Mouse (Mus musculus): ENCODE measurements around the gene Tekt3. TPM values are rescaled to one million over a fixed set of nuclear protein-coding genes. Genes with fewer than 3 reads are reported as not detected.

Tekt3 gene
- polyA plus RNA-seq, 1 experiment from 2014 or later: 0.79 TPM

DNA sequence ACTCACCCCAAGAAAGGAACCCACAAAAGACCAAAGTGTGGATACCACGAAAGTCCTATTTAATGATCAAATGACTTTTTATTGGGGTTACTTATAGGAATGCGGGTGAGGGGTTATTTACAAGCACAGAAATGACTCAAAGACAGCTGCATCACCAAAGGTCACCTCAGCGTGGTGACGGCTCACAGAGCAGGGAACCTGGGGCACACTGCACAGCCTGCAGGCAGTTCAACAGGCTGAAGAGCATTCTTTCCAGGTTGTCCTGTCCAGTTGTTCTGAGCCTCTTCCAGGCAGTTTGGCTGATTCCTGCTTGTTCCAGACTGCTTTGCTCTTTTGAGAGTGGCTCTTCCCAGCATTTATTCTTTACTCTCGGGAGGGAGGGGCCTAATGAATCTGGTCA, 55.2 kb downstream of the Tekt3 start:
- Histone ChIP-seq H3K4me2 (replicated peaks; ENCODE audit: low read depth, low read length) (no peak overlapping the region), H3K4me1 (ENCODE audit: insufficient read depth, low read depth, low read length) (peaks cover 9% of the 10 kb centered on the region; the same call in 1 of the 2 replicates), H3K9me3 (ENCODE audit: low read length) (no peaks in the 10 kb centered on the region), H3K9ac (replicated peaks; ENCODE audit: low read depth) (no peak overlapping the region), H3K36me3 (ENCODE audit: insufficient read depth, low read length) (no peaks in the 10 kb centered on the region), H3K27ac (ENCODE audit: low read length) (no peak overlapping the region), H3K27me3 (replicated peaks; ENCODE audit: insufficient read depth, low read length) (no peaks in the 10 kb centered on the region), H3K4me3 (ENCODE audit: low read depth, low read length) (no peak overlapping the region)
- 87% methylated on average over 5 of the region's 5 CpGs for WGBS
- TF ChIP-seq CTCF (IDR thresholded peaks at IDR 0.05) (no peak), EP300 (IDR thresholded peaks at IDR 0.05) (no peak)
- ATAC-seq: no peak
- no peak for DNase-seq (ENCODE audit: low spot score)

DNA sequence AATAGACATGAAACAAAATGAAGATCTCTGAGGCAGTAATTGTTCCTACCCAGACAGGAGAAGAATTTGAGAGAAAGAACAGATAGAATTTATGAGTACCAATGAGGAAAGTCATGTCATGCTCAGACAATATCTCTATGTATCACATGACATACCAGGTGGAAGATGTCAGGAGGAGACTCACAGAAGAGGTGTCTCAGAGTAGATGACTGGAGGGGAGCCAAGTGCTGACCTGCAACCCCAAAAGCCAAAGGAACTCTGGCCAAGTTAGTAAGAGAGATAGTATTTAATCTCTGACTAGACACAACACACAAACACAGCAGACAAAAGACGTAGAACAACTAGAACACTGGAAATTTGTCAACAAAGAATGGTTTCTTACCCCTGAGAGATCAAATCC, 55.8 kb downstream of the Tekt3 start:
- H3K27me3 ChIP-seq (replicated peaks; ENCODE audit: insufficient read depth, low read length): no peaks in the 10 kb centered on the region
- DNase-seq (ENCODE audit: low spot score) (peak; percentile 63), ATAC-seq (no peak)
- no peaks in the 10 kb centered on the region for H3K36me3 ChIP-seq (ENCODE audit: insufficient read depth, low read length)
- no peak overlapping the region for H3K9ac ChIP-seq (replicated peaks; ENCODE audit: low read depth)
- H3K9me3 ChIP-seq (ENCODE audit: low read length): no peaks in the 10 kb centered on the region
- H3K4me3 ChIP-seq (ENCODE audit: low read depth, low read length): no peak overlapping the region
- H3K27ac ChIP-seq (ENCODE audit: low read length): no peak overlapping the region
- WGBS: 57% methylated on average over 1 of the region's 1 CpGs
- H3K4me2 ChIP-seq (replicated peaks; ENCODE audit: low read depth, low read length): no peak overlapping the region
- TF ChIP-seq EP300 (IDR thresholded peaks at IDR 0.05): no peak
- TF ChIP-seq CTCF (IDR thresholded peaks at IDR 0.05): no peak
- peaks cover 9% of the 10 kb centered on the region; the same call in 1 of the 2 replicates for H3K4me1 ChIP-seq (ENCODE audit: insufficient read depth, low read depth, low read length)

DNA sequence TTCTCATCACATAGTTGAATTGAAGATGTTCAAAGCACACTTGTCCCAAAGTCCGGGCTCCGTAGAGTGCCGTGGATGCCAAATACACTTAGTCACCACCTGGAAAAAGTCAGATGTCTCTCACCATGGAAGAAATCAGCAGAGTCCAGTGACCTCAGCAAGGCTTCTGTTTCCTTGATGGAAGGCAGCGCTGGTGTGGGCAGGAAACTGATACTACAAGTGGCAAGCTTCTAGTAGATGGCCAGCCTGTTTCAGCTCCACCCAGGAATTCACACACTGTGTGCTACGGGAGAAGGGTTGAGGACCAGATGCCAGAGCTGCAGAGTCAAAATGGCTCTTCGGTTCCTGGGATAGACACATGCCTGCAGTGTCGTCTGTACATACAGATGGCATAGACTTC, 58.3 kb downstream of the Tekt3 start:
- Histone ChIP-seq H3K4me3 (ENCODE audit: low read depth, low read length) (no peak overlapping the region), H3K4me1 (ENCODE audit: insufficient read depth, low read depth, low read length) (peaks cover 2% of the 10 kb centered on the region; the same call in 1 of the 2 replicates), H3K27me3 (replicated peaks; ENCODE audit: insufficient read depth, low read length) (no peaks in the 10 kb centered on the region), H3K9me3 (ENCODE audit: low read length) (no peaks in the 10 kb centered on the region), H3K9ac (replicated peaks; ENCODE audit: low read depth) (no peak overlapping the region), H3K27ac (ENCODE audit: low read length) (no peak overlapping the region), H3K36me3 (ENCODE audit: insufficient read depth, low read length) (no peaks in the 10 kb centered on the region), H3K4me2 (replicated peaks; ENCODE audit: low read depth, low read length) (no peak overlapping the region)
- 68% methylated on average over 7 of the region's 7 CpGs for WGBS
- ATAC-seq (no peak), DNase-seq (ENCODE audit: low spot score) (no peak)
- no peak for TF ChIP-seq CTCF (IDR thresholded peaks at IDR 0.05)
- TF ChIP-seq EP300 (IDR thresholded peaks at IDR 0.05): no peak

DNA sequence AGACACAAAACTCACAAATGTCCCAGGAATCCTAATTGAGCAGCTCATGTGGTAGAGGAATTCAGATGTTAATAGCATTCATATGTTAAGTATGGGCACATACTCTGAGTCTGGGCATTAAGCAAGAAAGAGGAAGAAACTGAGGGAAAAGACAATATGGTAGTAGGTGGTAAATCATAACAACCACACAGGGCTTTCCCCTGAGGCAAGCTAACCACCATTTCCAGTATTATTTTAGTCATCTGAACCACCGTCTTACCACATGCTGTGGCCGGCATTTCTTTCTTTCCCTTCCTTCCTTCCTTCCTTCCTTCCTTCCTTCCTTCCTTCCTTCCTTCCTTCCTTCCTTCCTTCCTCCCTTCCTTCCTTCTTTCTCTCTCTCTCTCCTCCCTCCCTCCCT, 60.8 kb downstream of the Tekt3 start:
- 72% methylated on average over 2 of the region's 2 CpGs for WGBS
- TF ChIP-seq EP300 (IDR thresholded peaks at IDR 0.05) (no peak), CTCF (IDR thresholded peaks at IDR 0.05) (no peak)
- no peaks in the 10 kb centered on the region for H3K27me3 ChIP-seq (replicated peaks; ENCODE audit: insufficient read depth, low read length)
- H3K4me3 ChIP-seq (ENCODE audit: low read depth, low read length): no peak overlapping the region
- H3K9ac ChIP-seq (replicated peaks; ENCODE audit: low read depth): no peak overlapping the region
- no peaks in the 10 kb centered on the region for H3K9me3 ChIP-seq (ENCODE audit: low read length)
- no peaks in the 10 kb centered on the region for H3K4me1 ChIP-seq (ENCODE audit: insufficient read depth, low read depth, low read length)
- H3K4me2 ChIP-seq (replicated peaks; ENCODE audit: low read depth, low read length): no peak overlapping the region
- DNase-seq (ENCODE audit: low spot score) (no peak), ATAC-seq (no peak)
- no peaks in the 10 kb centered on the region for H3K36me3 ChIP-seq (ENCODE audit: insufficient read depth, low read length)
- no peak overlapping the region for H3K27ac ChIP-seq (ENCODE audit: low read length)

DNA sequence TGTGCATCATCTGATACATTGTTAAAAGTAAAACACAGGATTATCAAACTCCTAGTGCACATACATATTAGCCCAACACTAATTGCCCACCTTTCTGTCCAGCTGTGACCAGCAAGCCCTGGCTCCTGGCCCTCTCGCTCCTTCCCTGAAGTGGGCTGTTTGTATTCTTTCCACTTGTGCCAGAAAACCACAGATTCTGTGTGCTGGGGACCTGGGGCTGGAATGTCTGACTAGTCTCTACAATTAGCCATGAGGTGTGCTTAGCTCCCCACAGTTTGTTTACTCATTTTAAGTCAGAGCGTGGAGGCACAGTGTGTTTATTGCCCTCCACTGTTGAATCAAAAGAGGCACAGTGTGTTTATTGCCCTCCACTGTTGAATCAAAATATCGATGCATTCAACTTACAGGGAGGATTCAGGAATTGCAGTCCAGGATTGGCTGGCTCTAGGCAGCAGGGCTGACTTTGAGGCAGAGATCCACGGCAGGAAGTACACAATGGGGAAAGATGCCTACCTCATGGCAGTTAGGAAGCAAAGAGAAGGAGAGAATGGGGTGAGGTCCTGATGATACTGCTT, 61.4 kb downstream of the Tekt3 start:
- H3K27me3 ChIP-seq (replicated peaks; ENCODE audit: insufficient read depth, low read length): no peaks in the 10 kb centered on the region
- TF ChIP-seq CTCF (IDR thresholded peaks at IDR 0.05): no peak
- peak; percentile 9; the same call in 1 of the 2 replicates for TF ChIP-seq EP300 (IDR thresholded peaks at IDR 0.05)
- no peaks in the 10 kb centered on the region for H3K36me3 ChIP-seq (ENCODE audit: insufficient read depth, low read length)
- no peak overlapping the region for H3K27ac ChIP-seq (ENCODE audit: low read length)
- DNase-seq (ENCODE audit: low spot score): peak; percentile 60
- WGBS: 32% methylated on average over 4 of the region's 4 CpGs
- ATAC-seq: peak; percentile 67
- no peaks in the 10 kb centered on the region for H3K4me1 ChIP-seq (ENCODE audit: insufficient read depth, low read depth, low read length)
- no peak overlapping the region for H3K4me2 ChIP-seq (replicated peaks; ENCODE audit: low read depth, low read length)
- no peak overlapping the region for H3K4me3 ChIP-seq (ENCODE audit: low read depth, low read length)
- no peak overlapping the region for H3K9ac ChIP-seq (replicated peaks; ENCODE audit: low read depth)
- H3K9me3 ChIP-seq (ENCODE audit: low read length): no peaks in the 10 kb centered on the region

DNA sequence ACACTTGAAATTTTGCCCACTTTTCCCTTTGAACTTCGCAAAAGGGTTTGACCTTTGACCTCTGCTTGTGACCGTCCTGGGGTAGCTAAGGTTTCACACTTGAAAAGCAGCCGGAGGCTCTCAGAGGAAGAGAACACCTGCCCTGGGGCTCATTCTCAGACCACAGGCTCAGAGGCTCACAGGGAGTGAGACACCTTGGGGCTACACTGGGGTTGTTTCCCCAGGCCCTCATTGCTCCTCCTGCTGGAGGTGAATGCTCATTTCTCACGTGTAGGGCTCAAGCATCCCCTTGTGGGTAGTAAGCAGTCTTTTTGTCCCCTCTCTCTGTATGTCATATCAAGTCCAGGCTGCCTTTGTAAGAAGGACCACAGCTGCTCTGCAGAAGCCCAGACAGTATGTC, 62.9 kb downstream of the Tekt3 start:
- no peak overlapping the region for H3K27ac ChIP-seq (ENCODE audit: low read length)
- no peaks in the 10 kb centered on the region for H3K36me3 ChIP-seq (ENCODE audit: insufficient read depth, low read length)
- WGBS: 27% methylated on average over 4 of the region's 4 CpGs
- no peak overlapping the region for H3K4me3 ChIP-seq (ENCODE audit: low read depth, low read length)
- H3K4me1 ChIP-seq (ENCODE audit: insufficient read depth, low read depth, low read length): peaks cover 5% of the 10 kb centered on the region
- no peaks in the 10 kb centered on the region for H3K9me3 ChIP-seq (ENCODE audit: low read length)
- peak; percentile 50 for TF ChIP-seq CTCF (IDR thresholded peaks at IDR 0.05)
- TF ChIP-seq EP300 (IDR thresholded peaks at IDR 0.05): no peak
- H3K27me3 ChIP-seq (replicated peaks; ENCODE audit: insufficient read depth, low read length): no peaks in the 10 kb centered on the region
- DNase-seq (ENCODE audit: low spot score): no peak
- H3K9ac ChIP-seq (replicated peaks; ENCODE audit: low read depth): no peak overlapping the region
- no peak overlapping the region for H3K4me2 ChIP-seq (replicated peaks; ENCODE audit: low read depth, low read length)
- ATAC-seq: no peak
